Mouse (Mus musculus) heart, adult 2 months (tissue): Measurements from ENCODE around the gene Gm20388.

Experiments used
- CTCF ChIP-seq: fragments of 200-600 bp; IDR thresholded peaks from 2 replicates; pipeline ENCODE4 v1.8.1; 2022; ENCODE audit warnings: antibody characterized with exemption, mild to moderate bottlenecking, moderate library complexity
- EP300 ChIP-seq: fragments of 200-500 bp; IDR thresholded peaks from 2 replicates; pipeline ENCODE4 v1.6.1; 2011; ENCODE audit warnings: low read depth, low read length, control low read depth; ENCODE audit not compliant: insufficient read depth

- TF ChIP-seq CTCF (no peak), EP300 (no peak)
Measured at GRCm38 (mm10) chr8:120498349-120498831, 587.7 kb downstream of the Gm20388 start.
